Mouse (Mus musculus) MEL (cell line): ENCODE measurements around the gene Mpi. TPM values are rescaled to one million over a fixed set of nuclear protein-coding genes. Genes with fewer than 3 reads are reported as not detected.

Experiments used
- DNase-seq: peaks from one replicate; pipeline ENCODE4 v3.0.0; 2011; ENCODE audit warnings: low read depth, low spot score
- H3K27ac ChIP-seq: 2 replicates; pipeline ENCODE4 v1.5.1; 2012; ENCODE audit warnings: low read depth, mild to moderate bottlenecking, control low read depth, low read length, moderate library complexity; ENCODE audit not compliant: control insufficient read depth
- H3K27me3 ChIP-seq, 2 experiments: fragments of 150-350 bp in 1 of 2; sonication (generic) in 1 of 2; 2 replicates each; pipeline ENCODE4 v1.6.1; 2012; ENCODE audit warnings: low read length in 2 of 2, mild to moderate bottlenecking in 2 of 2, improper control_type of control experiment in 1 of 2, moderate library complexity in 1 of 2; ENCODE audit not compliant: insufficient read depth in 2 of 2, control insufficient read depth in 1 of 2
- H3K36me3 ChIP-seq, 2 experiments: 2 replicates each; pipeline ENCODE4 v1.6.1; 2012 to 2014; ENCODE audit warnings: low read length in 2 of 2, improper control_type of control experiment in 1 of 2, inconsistent platforms in 1 of 2, mild to moderate bottlenecking in 1 of 2; ENCODE audit not compliant: insufficient read depth in 2 of 2, control insufficient read depth in 1 of 2
- H3K4me1 ChIP-seq, 2 experiments: fragments of 150-350 bp in 1 of 2; sonication (generic) in 1 of 2; 2 replicates each; pipeline ENCODE4 v1.6.1; 2012; ENCODE audit warnings: low read length in 2 of 2, improper control_type of control experiment in 1 of 2, mild to moderate bottlenecking in 1 of 2; ENCODE audit not compliant: insufficient read depth in 2 of 2, control insufficient read depth in 1 of 2
- H3K4me3 ChIP-seq, 2 experiments: fragments of 150-350 bp in 1 of 2; sonication (generic) in 1 of 2; 2 replicates each; pipeline ENCODE4 v1.5.1; 2012; ENCODE audit warnings: low read depth in 2 of 2, low read length in 2 of 2, mild to moderate bottlenecking in 2 of 2, moderate library complexity in 2 of 2, control low read depth in 1 of 2, improper control_type of control experiment in 1 of 2; ENCODE audit not compliant: control insufficient read depth in 1 of 2, insufficient read depth in 1 of 2
- H3K79me2 ChIP-seq: 2 replicates; pipeline ENCODE4 v1.6.1; 2012; ENCODE audit warnings: mild to moderate bottlenecking, low read length, moderate library complexity; ENCODE audit not compliant: control insufficient read depth, poor library complexity, insufficient read depth
- H3K9ac ChIP-seq: 2 replicates; pipeline ENCODE4 v1.6.1; 2012; ENCODE audit warnings: low read depth, mild to moderate bottlenecking, control low read depth, low read length, moderate library complexity; ENCODE audit not compliant: control insufficient read depth, poor library complexity, severe bottlenecking
- H3K9me3 ChIP-seq: fragments of 150-350 bp; sonication (generic); replicated peaks from 2 replicates; pipeline ENCODE4 v1.6.1; 2012; ENCODE audit warnings: mild to moderate bottlenecking, low read length, improper control_type of control experiment, moderate library complexity; ENCODE audit not compliant: insufficient read depth
- CHD1 ChIP-seq: IDR thresholded peaks from 2 replicates; pipeline ENCODE4 v1.6.1; 2012; ENCODE audit warnings: low read depth, mild to moderate bottlenecking, inconsistent platforms, low read length, improper control_type of control experiment
- CHD2 ChIP-seq: IDR thresholded peaks from 2 replicates; pipeline ENCODE4 v1.6.1; 2011; ENCODE audit warnings: low read length, improper control_type of control experiment
- CTCF ChIP-seq, 3 experiments: IDR thresholded peaks in 2 of 3; conservative IDR thresholded peaks in 1 of 3; 2 replicates each; pipeline ENCODE4 v1.5.1; 2011 to 2012; ENCODE audit warnings: low read length in 3 of 3, low read depth in 2 of 3, mild to moderate bottlenecking in 2 of 3, improper control_type of control experiment in 1 of 3, inconsistent platforms in 1 of 3, mixed read lengths in 1 of 3, moderate library complexity in 1 of 3; ENCODE audit not compliant: control insufficient read depth in 1 of 3, insufficient read depth in 1 of 3, poor library complexity in 1 of 3, severe bottlenecking in 1 of 3
- ELF1 ChIP-seq: IDR thresholded peaks from 2 replicates; pipeline ENCODE4 v1.6.1; 2014; ENCODE audit warnings: low read depth, mild to moderate bottlenecking, inconsistent platforms, low read length, improper control_type of control experiment, moderate library complexity
- GATA1 ChIP-seq: IDR thresholded peaks from 2 replicates; pipeline ENCODE4 v1.6.1; 2011; ENCODE audit warnings: low read depth, low read length, improper control_type of control experiment
- MAFK ChIP-seq: IDR thresholded peaks from 2 replicates; pipeline ENCODE4 v1.6.1; 2011; ENCODE audit warnings: low read depth, mild to moderate bottlenecking, low read length, improper control_type of control experiment, borderline replicate concordance
- MAX ChIP-seq: IDR thresholded peaks from 2 replicates; pipeline ENCODE4 v1.6.1; 2011; ENCODE audit warnings: low read length, improper control_type of control experiment
- MEF2A ChIP-seq: IDR thresholded peaks from 2 replicates; pipeline ENCODE4 v1.6.1; 2014; ENCODE audit warnings: low read depth, mild to moderate bottlenecking, inconsistent platforms, low read length, improper control_type of control experiment; ENCODE audit not compliant: poor library complexity, insufficient replicate concordance, severe bottlenecking; ENCODE audit errors: extremely low read depth
- MXI1 ChIP-seq: IDR thresholded peaks from 2 replicates; pipeline ENCODE4 v1.6.1; 2011; ENCODE audit warnings: mild to moderate bottlenecking, low read depth, low read length, improper control_type of control experiment
- MYB ChIP-seq: IDR thresholded peaks from 2 replicates; pipeline ENCODE4 v1.6.1; 2011; ENCODE audit warnings: mild to moderate bottlenecking, low read depth, low read length, improper control_type of control experiment
- MYC ChIP-seq: IDR thresholded peaks from 2 replicates; pipeline ENCODE4 v1.6.1; 2011; ENCODE audit warnings: low read depth, mild to moderate bottlenecking, low read length, improper control_type of control experiment, moderate library complexity
- NRF1 ChIP-seq: IDR thresholded peaks from 2 replicates; pipeline ENCODE4 v1.6.1; 2014; ENCODE audit warnings: low read depth, mild to moderate bottlenecking, inconsistent platforms, low read length, improper control_type of control experiment, moderate library complexity; ENCODE audit not compliant: poor library complexity, insufficient read depth, severe bottlenecking
- POLR2A ChIP-seq, 2 experiments: IDR thresholded peaks; 2 replicates each; pipeline ENCODE4 v1.6.1; 2011 to 2012; ENCODE audit warnings: low read length in 2 of 2, mild to moderate bottlenecking in 2 of 2, control low read depth in 1 of 2, improper control_type of control experiment in 1 of 2, low read depth in 1 of 2, moderate library complexity in 1 of 2; ENCODE audit not compliant: control insufficient read depth in 1 of 2, insufficient read depth in 1 of 2, poor library complexity in 1 of 2
- POLR2AphosphoS5 ChIP-seq: IDR thresholded peaks from 2 replicates; pipeline ENCODE4 v1.6.1; 2012; ENCODE audit warnings: low read depth, borderline replicate concordance, mild to moderate bottlenecking, inconsistent platforms, low read length, moderate library complexity, mixed read lengths
- RAD21 ChIP-seq: IDR thresholded peaks from 2 replicates; pipeline ENCODE4 v1.6.1; 2011; ENCODE audit warnings: mild to moderate bottlenecking, low read depth, low read length, improper control_type of control experiment
- RCOR1 ChIP-seq: IDR thresholded peaks from 2 replicates; pipeline ENCODE4 v1.6.1; 2012; ENCODE audit warnings: low read depth, mild to moderate bottlenecking, inconsistent platforms, low read length, improper control_type of control experiment
- SIN3A ChIP-seq: IDR thresholded peaks from 2 replicates; pipeline ENCODE4 v1.6.1; 2012; ENCODE audit warnings: low read length, improper control_type of control experiment, inconsistent platforms
- SMC3 ChIP-seq: IDR thresholded peaks from 2 replicates; pipeline ENCODE4 v1.6.1; 2011; ENCODE audit warnings: low read depth, low read length, improper control_type of control experiment
- TBP ChIP-seq: IDR thresholded peaks from 2 replicates; pipeline ENCODE4 v1.8.0; 2011; ENCODE audit warnings: low read depth, low read length, improper control_type of control experiment
- USF1 ChIP-seq: IDR thresholded peaks from 2 replicates; pipeline ENCODE4 v1.6.1; 2014; ENCODE audit warnings: low read depth, mild to moderate bottlenecking, inconsistent platforms, low read length, improper control_type of control experiment, moderate library complexity
- ZC3H11A ChIP-seq: IDR thresholded peaks from 2 replicates; pipeline ENCODE4 v1.6.1; 2012; ENCODE audit warnings: low read depth, mild to moderate bottlenecking, inconsistent platforms, low read length, improper control_type of control experiment
- ZMIZ1 ChIP-seq: IDR thresholded peaks from 2 replicates; pipeline ENCODE4 v1.6.1; 2012; ENCODE audit warnings: low read depth, mild to moderate bottlenecking, inconsistent platforms, low read length, improper control_type of control experiment, moderate library complexity
- polyA plus RNA-seq, 2 experiments: library from polyadenylated mRNA; stranded (reverse) in 1 of 2; unstranded in 1 of 2; fragments of >175 nt in 1 of 2; fragments of >200 nt in 1 of 2; gene quantifications; 2 replicates each; pipeline versions ENCODE4 v1.2.1 to v1.2.4; 2012; ENCODE audit warnings: low replicate concordance in 2 of 2, low read depth in 1 of 2; ENCODE audit not compliant: insufficient read length in 2 of 2, insufficient read depth in 1 of 2, missing spikeins in 1 of 2
- total RNA-seq: library from RNA; depleted of rRNA; stranded (reverse); fragments of 300-350 nt; gene quantifications from 2 replicates; pipeline ENCODE4 v1.2.3, GENCODE M21; 2012

The Mpi gene
- total and polyA plus RNA-seq, 3 experiments: 24.3 to 37.7 TPM; not detected in 1

DNA sequence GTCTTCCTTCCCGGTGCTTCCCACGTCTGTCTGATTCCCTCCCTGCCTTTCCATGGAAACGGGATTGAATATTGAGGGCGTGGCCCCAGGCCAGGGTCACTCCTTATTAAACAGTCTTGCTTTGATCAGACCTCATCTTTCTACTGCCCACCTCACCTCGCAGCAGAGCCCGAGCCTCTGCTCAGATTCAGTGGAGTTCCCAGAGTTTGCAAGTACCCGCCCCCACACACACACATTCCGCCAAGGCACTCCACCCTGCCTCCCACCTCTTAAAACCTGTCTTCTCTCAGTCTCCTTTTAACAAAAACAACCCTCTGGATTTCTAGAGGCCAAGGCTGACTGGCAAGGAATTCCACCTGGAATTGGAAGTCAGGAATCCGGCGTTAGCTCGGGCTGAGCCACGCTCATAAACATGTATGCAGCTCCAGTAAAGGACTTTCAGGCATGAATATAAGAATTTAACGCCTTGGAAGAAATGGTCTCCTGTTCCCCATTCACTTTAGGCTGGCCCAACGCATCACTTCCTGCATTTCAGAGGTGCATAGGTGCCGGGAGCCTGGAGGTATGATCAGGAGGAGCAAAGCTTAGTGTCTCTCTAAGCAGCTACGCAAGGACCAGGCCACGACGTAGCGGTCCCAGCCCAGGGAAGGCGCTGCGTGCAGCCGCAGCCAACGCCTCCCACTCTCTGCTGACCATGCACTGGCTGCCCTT lies 49.5 kb downstream of the Mpi start:
- Histone ChIP-seq H3K36me3 (peaks cover 0 to 11% of the 10 kb centered on the region in 2 experiments; a peak in 2 of 4 replicates), H3K79me2 (no peaks in the 10 kb centered on the region), H3K4me3 (no peak overlapping the region), H3K27me3 (peaks cover 8 to 11% of the 10 kb centered on the region in 2 experiments), H3K27ac (no peak overlapping the region), H3K9ac (no peak overlapping the region), H3K9me3 (no peaks in the 10 kb centered on the region), H3K4me1 (peaks cover 0 to 17% of the 10 kb centered on the region in 2 experiments; a peak in 3 of 4 replicates)
- TF ChIP-seq USF1: no peak
- no peak for TF ChIP-seq CHD1
- TF ChIP-seq MEF2A: no peak
- TF ChIP-seq MAFK: no peak
- TF ChIP-seq POLR2AphosphoS5: no peak
- no peak for TF ChIP-seq ZC3H11A
- no peak for TF ChIP-seq SMC3
- TF ChIP-seq RCOR1: no peak
- no peak for TF ChIP-seq SIN3A
- TF ChIP-seq GATA1: no peak
- no peak for TF ChIP-seq MYB
- TF ChIP-seq ELF1: no peak
- no peak for DNase-seq

DNA sequence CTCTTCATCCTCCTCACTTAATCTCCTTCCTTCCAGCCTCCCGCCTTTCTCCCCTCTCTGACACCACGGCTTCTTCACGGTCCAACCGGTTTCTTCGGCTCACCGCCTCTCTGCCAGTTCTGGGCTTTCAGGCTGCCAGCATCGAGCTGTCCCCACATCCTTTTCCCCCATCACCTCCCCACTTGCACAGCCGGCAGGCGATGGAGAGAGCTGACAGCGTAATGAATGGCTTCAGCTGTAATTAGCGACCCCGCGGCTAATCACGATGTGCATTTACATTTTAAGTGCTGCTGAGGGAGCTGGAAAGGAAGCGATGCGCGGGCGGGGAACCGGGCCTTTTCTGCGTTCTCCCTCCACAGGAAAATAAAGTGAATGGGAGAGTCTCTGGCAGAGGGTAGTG lies 50.7 kb downstream of the Mpi start:
- no peak for TF ChIP-seq TBP
- no peak for TF ChIP-seq MXI1
- TF ChIP-seq ZMIZ1: no peak
- TF ChIP-seq CTCF (IDR thresholded peaks at IDR 0.05 in 2 of 3, conservative IDR thresholded peaks at IDR 0.05 in 1 of 3; ENCODE audit: control insufficient read depth in 1 of 3, insufficient read depth in 1 of 3, low read depth in 2 of 3, low read length in 3 of 3, poor library complexity in 1 of 3, severe bottlenecking in 1 of 3): no peak
- no peak for TF ChIP-seq RAD21
- no peak for TF ChIP-seq NRF1
- TF ChIP-seq GATA1: no peak
- TF ChIP-seq POLR2A (IDR thresholded peaks at IDR 0.05; ENCODE audit: control insufficient read depth in 1 of 2, insufficient read depth in 1 of 2, low read depth in 1 of 2, low read length in 2 of 2, poor library complexity in 1 of 2): no peak
- no peak for TF ChIP-seq ZC3H11A
- TF ChIP-seq MYC: no peak
- no peak for TF ChIP-seq USF1
- no peak for TF ChIP-seq CHD2
- no peak for TF ChIP-seq ELF1
- TF ChIP-seq MAX: no peak
- TF ChIP-seq, all 39 proteins: peak for 0
- peaks cover 0 to 11% of the 10 kb centered on the region in 2 experiments; a peak in 2 of 4 replicates for H3K36me3 ChIP-seq
- no peaks in the 10 kb centered on the region for H3K9me3 ChIP-seq
- H3K27ac ChIP-seq: no peak overlapping the region
- H3K4me3 ChIP-seq: no peak overlapping the region
- peaks cover 0 to 17% of the 10 kb centered on the region in 2 experiments; a peak in 3 of 4 replicates for H3K4me1 ChIP-seq
- DNase-seq: no peak
- no peaks in the 10 kb centered on the region for H3K79me2 ChIP-seq
- no peak overlapping the region for H3K9ac ChIP-seq
- H3K27me3 ChIP-seq: peaks cover 8 to 11% of the 10 kb centered on the region in 2 experiments
